Mouse (Mus musculus): ENCODE measurements around the gene Tmem200b.
A peak's percentile ranks its signal among the peaks of the same experiment; 100 is the strongest.

Gene Tmem200b

DNA sequence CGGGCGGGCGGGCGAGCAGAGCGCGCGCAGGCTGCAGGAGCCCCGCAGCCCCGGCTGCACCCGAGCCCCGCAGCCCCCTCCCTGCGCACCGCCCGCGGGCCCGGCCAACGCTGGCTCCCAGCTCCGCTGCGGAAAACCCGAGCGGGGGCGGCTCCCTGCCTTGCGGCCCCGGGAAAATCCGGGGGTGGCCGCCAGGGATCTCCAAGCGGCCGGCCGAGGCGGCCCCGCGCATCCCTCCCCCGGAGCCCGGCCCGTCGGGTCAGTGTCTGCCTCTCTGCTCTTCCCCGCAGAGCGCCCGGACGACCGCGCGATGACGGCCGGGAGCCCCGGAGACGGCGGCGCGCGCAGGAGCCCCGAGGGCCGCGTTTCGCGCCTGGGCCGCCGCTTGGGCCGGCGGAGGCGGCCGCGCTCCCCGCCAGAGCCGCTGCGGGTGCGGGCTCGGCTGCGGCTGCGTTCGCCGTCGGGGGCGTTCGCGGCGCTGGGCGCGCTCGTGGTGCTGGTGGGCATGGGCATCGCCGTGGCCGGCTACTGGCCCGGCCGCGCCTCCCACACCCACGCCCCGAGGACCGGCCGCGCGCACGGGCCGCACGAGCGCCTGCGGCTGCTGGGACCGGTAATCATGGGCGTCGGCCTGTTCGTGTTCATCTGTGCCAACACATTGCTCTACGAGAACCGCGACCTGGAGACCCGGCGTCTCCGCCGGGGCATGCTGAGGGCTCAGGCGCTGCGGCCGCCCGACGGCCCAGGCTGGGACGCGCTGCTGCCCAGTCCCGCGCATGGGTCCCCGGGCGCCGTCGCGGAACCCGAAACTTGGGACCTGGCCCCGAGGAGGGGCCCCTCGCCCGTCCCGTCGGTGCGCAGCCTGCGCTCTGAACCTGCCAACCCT lies at the start of gene Tmem200b:
TSS of gene Tmem200b (plus strand) at position 311 of the 886 bp plus-strand sequence.
- no peak for DNase-seq (ENCODE audit: low read depth, low spot score)

DNA sequence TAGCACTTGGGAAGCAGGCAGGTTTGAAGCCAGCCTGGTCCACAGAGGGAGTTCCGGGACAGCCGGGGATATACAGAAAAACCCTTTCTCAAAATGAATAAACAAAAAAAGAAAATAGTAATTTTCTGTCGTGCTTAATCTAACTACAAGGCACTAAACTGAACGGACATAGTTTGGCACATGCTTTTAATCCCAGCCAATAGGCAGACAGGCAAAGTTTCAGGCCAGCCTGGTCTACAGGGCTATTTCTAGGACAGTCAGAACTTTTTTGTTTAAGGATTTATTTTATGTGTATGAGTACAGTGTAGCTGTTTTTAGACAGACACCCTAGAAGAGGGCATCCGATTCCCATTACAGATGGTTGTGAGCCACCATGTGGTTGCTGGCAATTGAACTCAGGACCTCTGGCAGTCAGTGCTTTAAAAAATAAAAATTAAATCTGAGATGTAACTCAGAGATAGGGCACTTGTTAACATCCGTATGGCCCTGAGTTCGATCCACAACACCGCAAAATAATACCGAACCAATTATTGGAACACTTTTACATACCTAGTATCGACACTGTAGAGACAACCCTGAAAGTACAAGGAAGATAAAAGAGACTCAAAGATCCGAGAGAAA lies 48.8 kb upstream of the Tmem200b start:
- peak; percentile 37 for DNase-seq (ENCODE audit: low read depth, low spot score)

- peak; percentile 86 for DNase-seq (ENCODE audit: low read depth, low spot score)
These were observed 48.0 kb upstream of the Tmem200b start, which contains the start of gene Srsf4 for GRCm38 (mm10) chr4:131873293-131874168. Srsf4 (plus strand) TSS chr4:131873617.

DNA sequence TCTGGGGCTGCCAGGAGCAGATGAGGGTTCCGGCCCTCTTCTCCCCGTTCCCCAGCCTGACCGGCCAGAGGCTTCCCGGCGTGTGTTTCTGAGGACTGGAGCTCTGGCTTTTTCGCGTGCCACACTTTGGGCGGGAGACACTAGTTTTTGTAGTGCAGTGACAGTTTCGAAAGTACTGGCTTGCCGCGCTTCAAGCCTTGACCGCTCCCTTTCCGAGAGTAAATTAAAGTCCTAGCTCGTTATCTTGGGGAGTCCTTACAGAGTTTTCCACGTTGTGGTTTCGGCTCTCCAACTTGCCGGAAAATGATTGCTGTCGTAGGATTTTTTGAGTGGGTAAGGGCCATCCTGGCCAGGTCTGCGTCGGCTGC lies 47.4 kb upstream of the Tmem200b start:
- DNase-seq (ENCODE audit: low read depth, low spot score), result no peak

- no peak for DNase-seq (ENCODE audit: low read depth, low spot score)
These were observed 47.0 kb upstream of the Tmem200b start for GRCm38 (mm10) chr4:131874567-131874966.

DNA sequence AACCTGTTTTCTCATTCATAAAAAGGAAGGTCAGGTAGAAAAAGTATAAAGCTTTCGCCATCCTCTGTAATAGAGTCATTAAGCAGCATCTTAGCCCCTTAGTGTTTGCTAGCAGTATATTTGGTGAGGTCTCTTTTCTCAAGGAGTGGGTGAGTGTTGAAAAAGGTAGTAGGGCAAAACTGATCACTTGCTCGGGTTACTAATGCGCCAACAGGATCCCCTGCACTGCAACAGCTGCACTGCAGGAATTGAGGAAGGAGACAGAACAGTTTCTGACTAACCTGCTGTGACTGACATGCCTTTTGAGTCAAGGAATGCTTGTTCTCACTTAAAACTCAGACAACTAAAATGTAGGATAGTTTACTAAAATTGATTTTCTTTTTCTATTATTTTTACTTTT lies 46.3 kb upstream of the Tmem200b start:
- no peak for DNase-seq (ENCODE audit: low read depth, low spot score)

DNA sequence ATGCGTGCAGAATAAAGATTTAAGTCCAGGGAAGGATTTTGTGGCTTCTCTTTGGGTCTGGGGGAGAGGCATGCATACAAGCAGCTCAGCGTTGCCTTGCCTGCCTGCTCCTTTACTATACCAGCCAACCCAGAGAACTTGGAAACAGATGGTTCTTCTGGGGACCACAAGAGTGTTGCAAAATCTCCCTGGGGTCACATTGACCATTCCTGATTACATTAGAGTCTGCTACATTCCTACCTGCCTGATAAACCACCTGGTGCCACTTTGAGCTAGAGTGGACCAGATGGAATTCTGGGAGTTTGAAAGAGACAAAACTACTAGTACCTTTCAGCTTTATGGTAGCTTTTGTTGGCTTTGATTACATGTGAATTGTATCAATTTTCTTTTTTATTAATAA lies 44.7 kb upstream of the Tmem200b start:
- DNase-seq (ENCODE audit: low read depth, low spot score), result no peak

- no peak for DNase-seq (ENCODE audit: low read depth, low spot score)
These were observed 41.9 kb upstream of the Tmem200b start for GRCm38 (mm10) chr4:131879692-131880091.

DNA sequence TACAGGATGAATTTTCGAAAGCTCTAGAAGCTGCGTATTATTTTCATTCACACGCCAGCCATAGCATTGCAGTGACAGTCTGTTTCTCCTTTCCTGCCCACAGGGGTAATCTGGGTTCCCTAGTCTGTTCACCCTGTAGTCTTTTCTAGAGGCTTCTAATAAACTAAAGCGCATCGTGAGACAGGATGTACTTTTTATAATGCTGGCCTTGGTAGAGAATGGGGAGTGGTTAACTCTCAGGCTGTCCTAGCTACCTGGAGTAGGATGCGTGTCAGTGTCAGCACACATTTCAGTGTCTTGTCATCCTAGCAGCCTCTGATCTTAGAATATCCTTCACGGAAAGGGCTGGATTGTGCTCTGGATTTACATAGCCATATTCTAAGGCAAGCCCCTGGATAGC lies 40.3 kb upstream of the Tmem200b start:
- no peak for DNase-seq (ENCODE audit: low read depth, low spot score)

GRCm38 (mm10) chr4:131883571-131883970 lies 38.0 kb upstream of the Tmem200b start:
- no peak for DNase-seq (ENCODE audit: low read depth, low spot score)

GRCm38 (mm10) chr4:131885376-131885775 lies 36.2 kb upstream of the Tmem200b start:
- DNase-seq (ENCODE audit: low read depth, low spot score), result no peak

DNA sequence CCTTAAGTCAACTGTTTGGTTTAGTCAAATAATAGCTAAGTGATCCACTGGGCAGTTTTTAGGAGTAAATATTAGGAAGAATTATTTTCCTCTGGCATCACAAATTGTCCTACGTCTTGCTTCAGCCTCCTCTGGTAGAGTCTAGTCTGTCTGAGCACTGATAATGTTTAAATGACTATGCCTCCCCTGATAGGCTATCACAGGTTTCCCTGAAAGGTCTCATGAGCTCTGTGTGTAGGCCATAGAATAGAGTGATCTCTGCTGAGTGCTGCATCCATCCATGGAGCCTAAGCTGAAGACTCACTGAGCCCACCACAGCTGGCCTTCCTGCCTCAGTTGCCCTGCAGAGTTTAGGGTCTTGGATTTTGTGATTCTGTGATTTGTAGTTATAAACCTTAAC lies 33.0 kb upstream of the Tmem200b start:
- no peak for DNase-seq (ENCODE audit: low read depth, low spot score)

DNA sequence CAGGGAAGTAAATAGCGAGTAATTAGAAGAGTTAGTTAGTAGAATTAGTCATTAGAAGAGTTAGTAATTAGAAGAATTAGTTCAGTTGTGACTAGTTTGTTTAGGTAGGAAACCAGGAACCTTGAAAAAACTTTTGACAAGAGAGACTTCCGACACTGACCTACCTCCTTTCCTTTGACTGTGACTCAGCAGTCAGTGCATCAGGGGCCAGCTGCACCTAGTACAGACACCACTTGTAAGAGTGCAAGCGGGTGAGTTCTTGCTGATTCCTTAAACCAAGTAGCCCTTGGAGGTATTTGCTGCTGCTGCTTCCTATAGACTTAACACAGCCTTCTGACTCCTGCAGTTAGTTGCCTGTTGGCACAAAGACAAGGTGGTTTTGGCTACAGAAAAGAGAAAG lies 30.9 kb upstream of the Tmem200b start:
- DNase-seq (ENCODE audit: low read depth, low spot score), result no peak

GRCm38 (mm10) chr4:131897109-131897508 lies 24.5 kb upstream of the Tmem200b start:
- no peak for DNase-seq (ENCODE audit: low read depth, low spot score)

DNA sequence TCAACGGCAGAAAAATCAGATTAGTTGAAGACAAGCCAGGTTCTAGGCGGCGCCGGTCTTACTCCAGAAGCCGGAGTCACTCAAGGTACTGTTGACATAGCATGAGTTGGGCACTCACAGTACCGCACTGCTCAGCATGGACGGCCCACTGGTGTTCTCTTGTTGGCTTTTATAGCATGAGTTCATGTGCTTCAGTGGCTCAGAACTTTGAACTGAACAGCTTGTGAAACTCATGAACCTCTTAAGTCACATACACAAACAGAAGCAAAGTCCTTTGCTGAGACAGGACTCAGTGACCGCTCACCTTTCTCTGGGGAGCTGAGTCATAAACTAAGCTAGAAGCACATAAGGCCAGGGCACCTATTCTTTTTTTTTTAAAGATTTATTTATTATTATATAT lies 23.8 kb upstream of the Tmem200b start:
- DNase-seq (ENCODE audit: low read depth, low spot score), result no peak

DNA sequence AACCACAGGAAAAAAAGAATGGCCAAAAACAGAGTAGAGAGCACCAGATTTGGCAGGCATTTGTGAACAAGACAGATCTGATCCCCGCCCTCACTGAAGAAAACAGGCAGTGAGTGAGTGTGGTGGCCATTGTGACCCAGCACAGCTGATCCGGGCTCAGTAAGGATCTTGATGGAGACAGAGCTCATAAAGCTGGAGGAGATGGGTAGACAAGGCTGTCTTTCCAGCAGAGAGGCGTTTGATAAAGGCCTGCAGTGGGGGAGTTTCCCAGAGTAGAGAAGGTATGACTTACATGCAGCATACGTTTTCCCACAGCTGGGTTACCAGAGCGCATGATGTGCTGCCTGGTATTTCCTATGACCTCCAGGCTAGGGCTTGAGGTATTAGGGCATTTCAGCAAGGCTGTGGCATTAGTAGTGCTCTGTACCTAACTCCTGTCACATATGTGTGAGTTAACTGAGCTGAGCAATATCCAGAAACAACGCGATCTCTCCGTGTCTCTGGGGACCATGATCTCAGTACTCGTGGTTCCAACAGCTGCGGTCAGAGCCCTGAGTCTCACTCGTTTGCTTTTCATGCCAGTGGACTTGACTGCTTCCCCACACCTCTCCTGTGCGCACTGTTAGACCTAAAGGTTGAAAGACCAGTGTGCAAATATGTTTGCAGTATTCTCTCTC lies 22.9 kb upstream of the Tmem200b start:
- DNase-seq (ENCODE audit: low read depth, low spot score), result no peak

DNA sequence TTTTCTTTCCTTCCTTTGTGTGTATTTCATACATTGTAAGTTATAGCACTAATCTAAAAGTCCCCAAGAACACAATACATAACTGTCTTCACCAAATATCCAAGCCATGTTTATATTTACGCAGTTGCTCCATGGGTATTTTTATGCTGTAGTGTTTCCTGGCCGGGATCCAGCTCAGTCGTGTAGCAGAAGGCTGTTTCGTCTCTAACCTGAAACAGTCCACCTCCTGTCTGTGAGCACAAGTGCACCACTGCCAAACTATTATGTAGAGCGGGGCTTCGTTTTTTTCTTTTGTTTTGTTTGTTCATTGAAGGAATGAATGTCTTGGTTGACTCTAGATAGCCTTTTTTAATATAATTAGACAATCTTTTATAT lies 22.4 kb upstream of the Tmem200b start:
- no peak for DNase-seq (ENCODE audit: low read depth, low spot score)

DNA sequence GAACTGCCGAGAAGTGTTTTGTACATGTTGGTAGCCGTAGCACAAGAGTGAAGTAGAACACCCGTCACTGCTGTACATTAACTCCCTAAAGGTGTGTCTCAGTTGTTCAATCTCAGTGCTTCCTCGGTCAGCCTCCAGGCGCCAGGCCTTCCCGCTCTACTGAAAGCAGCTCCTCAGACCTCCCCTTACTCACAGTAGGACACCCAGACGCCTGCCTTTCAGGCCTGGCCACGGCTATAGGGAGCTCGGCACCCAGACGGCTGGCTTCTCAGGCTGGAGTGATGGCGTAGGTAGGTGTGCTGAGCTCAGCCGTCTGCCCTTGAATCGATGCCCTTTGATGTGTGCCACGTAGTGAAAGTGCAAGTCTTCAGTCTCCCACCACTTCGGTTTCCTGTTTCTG lies 20.5 kb upstream of the Tmem200b start:
- no peak for DNase-seq (ENCODE audit: low read depth, low spot score)

DNA sequence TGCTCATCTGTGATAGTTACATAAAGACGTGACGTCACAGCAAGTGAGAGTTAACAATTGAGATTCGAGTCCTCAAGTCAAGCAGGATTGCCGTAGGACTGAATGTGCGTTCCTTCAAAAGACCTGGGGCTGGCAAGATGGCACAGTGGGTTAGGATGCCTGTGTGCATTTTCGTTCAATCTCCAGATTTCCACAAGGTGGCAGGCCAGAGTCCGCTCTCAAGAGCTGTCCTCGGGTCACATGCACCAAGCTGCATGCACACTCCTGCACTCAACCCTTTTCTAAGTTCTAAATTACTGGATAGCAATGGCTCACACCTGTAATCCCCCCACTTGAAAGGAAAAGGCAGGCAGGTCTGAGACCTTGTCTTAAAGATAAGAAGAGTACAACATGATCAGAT lies 17.1 kb upstream of the Tmem200b start:
- peak; percentile 47 for DNase-seq (ENCODE audit: low read depth, low spot score)

- peak; percentile 24 for DNase-seq (ENCODE audit: low read depth, low spot score)
These were observed 15.1 kb upstream of the Tmem200b start for GRCm38 (mm10) chr4:131906423-131906822.

- DNase-seq (ENCODE audit: low read depth, low spot score), result peak; percentile 17
These were observed 13.7 kb upstream of the Tmem200b start for GRCm38 (mm10) chr4:131907912-131908311.
